Mouse (Mus musculus) liver, embryonic 14.5 days (tissue): ENCODE measurements around the gene Tpm1. TPM values are rescaled to one million over a fixed set of nuclear protein-coding genes. Genes with fewer than 3 reads are reported as not detected.
A peak's percentile ranks its signal among the peaks of the same experiment; 100 is the strongest.

Experiments
- ATAC-seq: fragments of 200-750 bp; cut with Nextera tagmentation; 2 replicates; pipeline ENCODE4 v1.8.0; 2017; ENCODE audit warnings: moderate number of reproducible peaks, mild to moderate bottlenecking, moderate library complexity; ENCODE audit not compliant: insufficient read depth
- DNase-seq, 3 experiments: peaks; one replicate each; pipeline ENCODE4 v3.0.0-alpha.2; 2012 to 2013; ENCODE audit warnings: low read depth in 3 of 3, low spot score in 3 of 3
- H3K27ac ChIP-seq: fragments of 300-500 bp; sonication (generic); 2 replicates; pipeline ENCODE4 v1.5.1; 2014; ENCODE audit warnings: moderate library complexity, mild to moderate bottlenecking, control low read depth, inconsistent platforms
- H3K27me3 ChIP-seq: fragments of 300-500 bp; sonication (generic); 2 replicates; pipeline ENCODE4 v1.6.1; 2014; ENCODE audit warnings: mild to moderate bottlenecking, low read length, moderate library complexity; ENCODE audit not compliant: control insufficient read depth, insufficient read depth
- H3K36me3 ChIP-seq: fragments of 300-500 bp; sonication (generic); replicated peaks from 2 replicates; pipeline ENCODE4 v1.6.1; 2014; ENCODE audit warnings: low read depth; ENCODE audit not compliant: control insufficient read depth, insufficient read depth
- H3K4me1 ChIP-seq, 2 experiments: fragments of 200-500 bp in 1 of 2; fragments of 300-500 bp in 1 of 2; sonication (generic) in 1 of 2; replicated peaks; 2 replicates each; pipeline ENCODE4 v1.6.1; 2012 to 2014; ENCODE audit warnings: antibody characterized with exemption in 1 of 2, inconsistent platforms in 1 of 2, low read length in 1 of 2; ENCODE audit not compliant: control insufficient read depth in 2 of 2, insufficient read depth in 2 of 2
- H3K4me2 ChIP-seq: fragments of 300-500 bp; sonication (generic); 2 replicates; pipeline ENCODE4 v1.6.1; 2014; ENCODE audit warnings: low read depth, mild to moderate bottlenecking, control low read depth, moderate library complexity
- H3K4me3 ChIP-seq, 2 experiments: fragments of 200-500 bp in 1 of 2; fragments of 300-500 bp in 1 of 2; sonication (generic) in 1 of 2; 2 replicates each; pipeline ENCODE4 v1.5.1; 2012 to 2014; ENCODE audit warnings: low read depth in 2 of 2, low read length in 2 of 2, mild to moderate bottlenecking in 2 of 2, control low read depth in 1 of 2, inconsistent platforms in 1 of 2, moderate library complexity in 1 of 2; ENCODE audit not compliant: insufficient read depth in 1 of 2
- H3K9ac ChIP-seq: fragments of 300-500 bp; sonication (generic); replicated peaks from 2 replicates; pipeline ENCODE4 v1.6.1; 2014; ENCODE audit warnings: mild to moderate bottlenecking, control low read depth, moderate library complexity
- H3K9me3 ChIP-seq: fragments of 300-500 bp; sonication (generic); 2 replicates; pipeline ENCODE4 v1.6.1; 2016; ENCODE audit warnings: low read length, mixed read lengths; ENCODE audit not compliant: control insufficient read depth
- CTCF ChIP-seq: IDR thresholded peaks from 2 replicates; pipeline ENCODE4 v1.5.1; 2016; ENCODE audit warnings: antibody characterized with exemption, low read depth, control low read depth
- EP300 ChIP-seq: IDR thresholded peaks from 2 replicates; pipeline ENCODE4 v1.6.1; 2016; ENCODE audit warnings: antibody characterized with exemption, low read depth
- WGBS: fragments of 180-500 bp; shearing (Covaris S2); extraction: QIAGEN DNeasy Blood & Tissue Kit; methylation state at CpG from one replicate; pipeline ENCODE4 v1.1.7; 2014; ENCODE audit not compliant: insufficient replicate concordance; 5-methylcytosine and 5-hydroxymethylcytosine counted together
- polyA plus RNA-seq, 2 experiments: library from polyadenylated mRNA; depleted of rRNA in 1 of 2; stranded (reverse) in 1 of 2; unstranded in 1 of 2; fragments of >200 nt; fragmentation: Nextera tagmentation in 1 of 2; extraction: Ambion mirVana in 1 of 2; gene quantifications; 2 replicates each; pipeline versions ENCODE4 v1.2.1 to v1.2.3; 2012 to 2014

Gene Tpm1
- polyA plus RNA-seq, 2 experiments, result 87.4 to 113 TPM

GRCm38 (mm10) chr9:67023371-67023770 is 25.8 kb downstream of the Tpm1 start:
- Histone ChIP-seq H3K36me3 (peaks cover 68% of the 10 kb centered on the region), H3K27ac (no peak overlapping the region), H3K9ac (no peak overlapping the region), H3K4me2 (no peak overlapping the region), H3K9me3 (no peaks in the 10 kb centered on the region), H3K4me3 (no peak overlapping the region), H3K4me1 (peaks cover 42 to 51% of the 10 kb centered on the region in 2 experiments), H3K27me3 (no peaks in the 10 kb centered on the region)
- DNase-seq (no peak), ATAC-seq (no peak)
- WGBS, result 92% methylated on average over 9 of the region's 9 CpGs
- TF ChIP-seq CTCF, result no peak
- no peak for TF ChIP-seq EP300

GRCm38 (mm10) chr9:67020063-67020462 is 29.1 kb downstream of the Tpm1 start:
- Histone ChIP-seq H3K4me2 (no peak overlapping the region), H3K9me3 (no peaks in the 10 kb centered on the region), H3K27ac (peak overlapping the region; percentile 66), H3K36me3 (peaks cover 39% of the 10 kb centered on the region), H3K27me3 (no peaks in the 10 kb centered on the region), H3K4me3 (no peak overlapping the region), H3K4me1 (peaks cover 41 to 53% of the 10 kb centered on the region in 2 experiments), H3K9ac (no peak overlapping the region)
- 7% methylated on average over 2 of the region's 2 CpGs for WGBS
- TF ChIP-seq EP300 (peak; percentile 46; the same call in 1 of the 2 replicates), CTCF (no peak)
- DNase-seq (peak; percentile 57 to 63 (median 61)), ATAC-seq (peak; percentile 53)

GRCm38 (mm10) chr9:67013501-67013900 is 35.7 kb downstream of the Tpm1 start:
- peak; percentile 43 for TF ChIP-seq EP300
- no peak for TF ChIP-seq CTCF
- H3K9ac ChIP-seq, result no peak overlapping the region; the same call in 1 of the 2 replicates
- no peaks in the 10 kb centered on the region for H3K36me3 ChIP-seq
- peak overlapping the region; percentile 28 for H3K4me2 ChIP-seq
- ATAC-seq (peak; percentile 84), DNase-seq (peak; percentile 61 to 67 (median 62))
- H3K27ac ChIP-seq, result peak overlapping the region; percentile 60
- H3K4me1 ChIP-seq, result peaks cover 28 to 48% of the 10 kb centered on the region in 2 experiments
- 5% methylated on average over 2 of the region's 2 CpGs for WGBS
- H3K9me3 ChIP-seq, result no peaks in the 10 kb centered on the region
- no peaks in the 10 kb centered on the region for H3K27me3 ChIP-seq
- H3K4me3 ChIP-seq, result no peak overlapping the region

- no peak overlapping the region for H3K4me2 ChIP-seq
- H3K9me3 ChIP-seq, result no peaks in the 10 kb centered on the region
- no peak overlapping the region for H3K4me3 ChIP-seq
- no peak for TF ChIP-seq EP300
- TF ChIP-seq CTCF, result no peak
- H3K27me3 ChIP-seq, result no peaks in the 10 kb centered on the region
- no peak for DNase-seq
- no peak overlapping the region for H3K9ac ChIP-seq
- H3K4me1 ChIP-seq, result peaks cover 28 to 46% of the 10 kb centered on the region in 2 experiments
- no peaks in the 10 kb centered on the region for H3K36me3 ChIP-seq
- WGBS, result 59% methylated on average over 3 of the region's 3 CpGs
- H3K27ac ChIP-seq, result no peak overlapping the region
- ATAC-seq, result no peak
Observed at GRCm38 (mm10) chr9:67012470-67012869, 36.7 kb downstream of the Tpm1 start.

GRCm38 (mm10) chr9:67011483-67011882 is 37.7 kb downstream of the Tpm1 start:
- Histone ChIP-seq H3K9me3 (no peaks in the 10 kb centered on the region), H3K4me3 (no peak overlapping the region), H3K4me1 (peaks cover 28 to 43% of the 10 kb centered on the region in 2 experiments), H3K4me2 (no peak overlapping the region), H3K27ac (no peak overlapping the region), H3K9ac (no peak overlapping the region), H3K27me3 (no peaks in the 10 kb centered on the region), H3K36me3 (no peaks in the 10 kb centered on the region)
- WGBS, result 54% methylated on average over 9 of the region's 9 CpGs
- ATAC-seq (0 out of 2 replicates have a peak, but pooled peaks have one; percentile 23), DNase-seq (no peak)
- TF ChIP-seq EP300 (no peak), CTCF (no peak)
